Mouse (Mus musculus): ENCODE measurements around the gene Larp6. TPM values are rescaled to one million over a fixed set of nuclear protein-coding genes. Genes with fewer than 3 reads are reported as not detected.

The Larp6 gene
- polyA plus RNA-seq, 1 experiment from 2014 or later = 0.68 TPM

- Histone ChIP-seq H3K4me1 (peaks cover 6% of the 10 kb centered on the region; the same call in 1 of the 2 replicates), H3K36me3 (no peaks in the 10 kb centered on the region), H3K4me3 (no peak overlapping the region), H3K27me3 (ENCODE audit: insufficient read depth, poor library complexity, severe bottlenecking) (no peaks in the 10 kb centered on the region), H3K9me3 (no peaks in the 10 kb centered on the region), H3K27ac (no peak overlapping the region)
- DNase-seq (ENCODE audit: low spot score) = no peak
- WGBS = 58% methylated on average over 4 of the region's 4 CpGs
Observed at GRCm38 (mm10) chr9:60785069-60785468, 72.3 kb downstream of the Larp6 start.

- Histone ChIP-seq H3K27me3 (ENCODE audit: insufficient read depth, poor library complexity, severe bottlenecking) (no peaks in the 10 kb centered on the region), H3K9me3 (no peaks in the 10 kb centered on the region), H3K36me3 (no peaks in the 10 kb centered on the region), H3K4me3 (no peak overlapping the region), H3K27ac (0 out of 2 replicates have a peak overlapping the region, but pooled peaks have one; percentile 29), H3K4me1 (peaks cover 19% of the 10 kb centered on the region)
- no peak for DNase-seq (ENCODE audit: low spot score)
- 2% methylated on average over 2 of the region's 2 CpGs for WGBS
Observed at GRCm38 (mm10) chr9:60787517-60788110, 74.8 kb downstream of the Larp6 start.

Other genes with a start within 250 kb of the Larp6 start
- gene Thsd4, start 190.9 kb upstream of the Larp6 start, polyA plus RNA-seq (2016; fragmentation: Nextera tagmentation; extraction: Ambion mirVana) = 19.5 and 24.2 TPM in 2 replicates
- gene Lrrc49, start 24.8 kb upstream of the Larp6 start, polyA plus RNA-seq (2016; fragmentation: Nextera tagmentation; extraction: Ambion mirVana) = 9.0 and 12.4 TPM in 2 replicates
- 34.3 and 39.5 TPM in 2 replicates for gene Uaca, start 81.6 kb downstream of the Larp6 start, polyA plus RNA-seq (2016; fragmentation: Nextera tagmentation; extraction: Ambion mirVana)